24 mouse cellular contexts compared by ENCODE assay signal in genomic region chr5:30131246-30131645, GRCm38 (mm10). TPM values are rescaled to one million over a fixed set of nuclear protein-coding genes. Genes with fewer than 3 reads are reported as not detected.
"Had no signal": no experiment of that assay in that cellular context is flagged by ENCODE, and none has a peak within 500 bp of the region (broad histone marks: within the 10 kb centered on the region; RNA-seq: fewer than 3 reads in every experiment).

No protein-coding gene starts in this region.

- H3K9me3 ChIP-seq: neural tube, embryonic 13.5 days; neural tube, embryonic 15.5 days; stomach, embryonic 15.5 days had no signal

- H3K27ac ChIP-seq: neural tube, embryonic 13.5 days; neural tube, embryonic 15.5 days; stomach, embryonic 15.5 days; stomach, postnatal 0 days had no signal

- H3K27me3 ChIP-seq: neural tube, embryonic 13.5 days; neural tube, embryonic 15.5 days; stomach, embryonic 15.5 days had no signal

- DNase-seq: retina, postnatal 1 day; right cerebral cortex, adult 18-20 months; right cerebral cortex, postnatal 14 days; right cerebral cortex, postnatal 25 days; right cerebral cortex, postnatal 4 days; spleen, adult 18-20 months; thymus, adult 18-20 months; thymus, adult 2 months; thymus, postnatal 14 days; thymus, postnatal 25 days; thymus, postnatal 36 days; thymus, postnatal 4 days had no signal

- H3K4me2 ChIP-seq: neural tube, embryonic 13.5 days; neural tube, embryonic 15.5 days; stomach, embryonic 15.5 days had no signal

- H3K9ac ChIP-seq: neural tube, embryonic 13.5 days; neural tube, embryonic 15.5 days; stomach, embryonic 15.5 days had no signal

- H3K4me1 ChIP-seq: neural tube, embryonic 13.5 days; stomach, embryonic 15.5 days had no signal

- H3K4me3 ChIP-seq: neural tube, embryonic 13.5 days; neural tube, embryonic 15.5 days; stomach, embryonic 15.5 days had no signal

RNA-seq across cellular contexts. Expression of gene 3110082J24Rik, which starts 25.4 kb away (rescaled TPM):
- total RNA-seq: neutrophil, adult 5-6 weeks had no signal
- polyA plus RNA-seq: small intestine, adult 2 months; spleen, adult 2 months; stomach, embryonic 14.5 days; stomach, embryonic 15.5 days; stomach, embryonic 16.5 days; stomach, postnatal 0 days; testis, adult 2 months; thymus, adult 2 months; thymus, postnatal 0 days; urinary bladder, adult 2 months had no signal

RNA-seq across cellular contexts. Expression of gene Garem2, which starts 26.3 kb away (rescaled TPM):
- total RNA-seq: neutrophil, adult 5-6 weeks had no signal
- polyA plus RNA-seq: spleen, adult 2 months had no signal
